Mouse (Mus musculus) liver, adult 2 months (tissue): ENCODE measurements around the gene Usp39. TPM values are rescaled to one million over a fixed set of nuclear protein-coding genes. Genes with fewer than 3 reads are reported as not detected.
A peak's percentile ranks its signal among the peaks of the same experiment; 100 is the strongest.

ENCODE experiments used
- DNase-seq: peaks from one replicate; pipeline ENCODE4 v3.0.0-alpha.2; 2011; ENCODE audit warnings: low read depth, low spot score; ENCODE audit errors: extremely low read depth
- H3K27ac ChIP-seq: fragments of 200-500 bp; replicated peaks from 2 replicates; pipeline ENCODE4 v1.5.1; 2012; ENCODE audit warnings: low read depth, mild to moderate bottlenecking, control low read depth, inconsistent platforms, low read length; ENCODE audit not compliant: insufficient read depth
- H3K27me3 ChIP-seq: fragments of 200-500 bp; 2 replicates; pipeline ENCODE4 v1.6.1; 2012; ENCODE audit warnings: mild to moderate bottlenecking, moderate library complexity, low read length, inconsistent platforms; ENCODE audit not compliant: control insufficient read depth, insufficient read depth
- H3K36me3 ChIP-seq: fragments of 200-500 bp; 2 replicates; pipeline ENCODE4 v1.6.1; 2012; ENCODE audit warnings: low read length, inconsistent platforms; ENCODE audit not compliant: control insufficient read depth, insufficient read depth
- H3K4me1 ChIP-seq: fragments of 200-500 bp; 2 replicates; pipeline ENCODE4 v1.6.1; 2011; ENCODE audit warnings: low read length; ENCODE audit not compliant: control insufficient read depth, insufficient read depth
- H3K4me3 ChIP-seq: fragments of 200-500 bp; 2 replicates; pipeline ENCODE4 v1.5.1; 2011; ENCODE audit warnings: low read depth, mild to moderate bottlenecking, control low read depth, low read length, moderate library complexity; ENCODE audit not compliant: insufficient read depth
- H3K79me2 ChIP-seq: fragments of 200-500 bp; 2 replicates; pipeline ENCODE4 v1.6.1; 2012; ENCODE audit warnings: inconsistent platforms, mild to moderate bottlenecking, low read length, moderate library complexity; ENCODE audit not compliant: control insufficient read depth, insufficient read depth
- H3K9ac ChIP-seq: fragments of 200-500 bp; 2 replicates; pipeline ENCODE4 v1.6.1; 2012; ENCODE audit warnings: low read depth, mild to moderate bottlenecking, control low read depth, inconsistent platforms, low read length
- CTCF ChIP-seq: fragments of 200-500 bp; IDR thresholded peaks from 2 replicates; pipeline ENCODE4 v1.5.1; 2011; ENCODE audit warnings: low read depth, low read length, control low read depth
- POLR2A ChIP-seq: fragments of 200-500 bp; IDR thresholded peaks from 2 replicates; pipeline ENCODE4 v1.6.1; 2011; ENCODE audit warnings: low read length, control low read depth; ENCODE audit not compliant: insufficient read depth; ENCODE audit errors: extremely low read depth
- WGBS: fragments of 180-500 bp; shearing (Covaris S2); methylation state at CpG from one replicate; pipeline ENCODE4 v1.1.7; 2018; 5-methylcytosine and 5-hydroxymethylcytosine counted together
- polyA plus RNA-seq: library from polyadenylated mRNA; depleted of rRNA; stranded (reverse); fragments of >200 nt; gene quantifications from 2 replicates; pipeline ENCODE4 v1.2.3, GENCODE M21; 2012
- total RNA-seq: library from RNA; depleted of rRNA; stranded (reverse); fragments of >200 nt; gene quantifications from 2 replicates; pipeline ENCODE4 v1.2.3, GENCODE M21; 2014

Usp39 gene
- total and polyA plus RNA-seq, 2 experiments = 10.5 to 15.2 TPM

DNA sequence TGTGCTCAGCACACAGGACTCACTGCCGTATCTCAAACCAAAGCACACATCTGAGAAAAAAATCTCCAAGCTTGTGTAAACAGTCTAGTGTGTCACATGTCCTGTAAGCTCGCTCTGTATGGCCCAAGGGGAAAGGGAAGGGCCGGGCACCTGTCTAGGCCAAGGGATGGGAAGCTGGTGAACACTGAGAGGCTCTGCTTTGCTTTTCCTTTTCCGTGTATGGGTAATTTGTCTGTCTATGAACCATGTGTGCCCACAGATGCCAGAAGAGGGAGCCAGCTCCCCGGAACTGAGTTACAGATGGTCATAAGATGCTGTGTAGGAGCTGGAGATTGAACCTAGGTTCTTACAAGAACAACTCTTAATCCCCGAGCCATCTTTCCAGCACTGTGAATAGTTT lies 18.7 kb downstream of the Usp39 start:
- WGBS = 57% methylated on average over 6 of the region's 6 CpGs
- peaks cover 69% of the 10 kb centered on the region for H3K36me3 ChIP-seq
- DNase-seq = peak; percentile 57

DNA sequence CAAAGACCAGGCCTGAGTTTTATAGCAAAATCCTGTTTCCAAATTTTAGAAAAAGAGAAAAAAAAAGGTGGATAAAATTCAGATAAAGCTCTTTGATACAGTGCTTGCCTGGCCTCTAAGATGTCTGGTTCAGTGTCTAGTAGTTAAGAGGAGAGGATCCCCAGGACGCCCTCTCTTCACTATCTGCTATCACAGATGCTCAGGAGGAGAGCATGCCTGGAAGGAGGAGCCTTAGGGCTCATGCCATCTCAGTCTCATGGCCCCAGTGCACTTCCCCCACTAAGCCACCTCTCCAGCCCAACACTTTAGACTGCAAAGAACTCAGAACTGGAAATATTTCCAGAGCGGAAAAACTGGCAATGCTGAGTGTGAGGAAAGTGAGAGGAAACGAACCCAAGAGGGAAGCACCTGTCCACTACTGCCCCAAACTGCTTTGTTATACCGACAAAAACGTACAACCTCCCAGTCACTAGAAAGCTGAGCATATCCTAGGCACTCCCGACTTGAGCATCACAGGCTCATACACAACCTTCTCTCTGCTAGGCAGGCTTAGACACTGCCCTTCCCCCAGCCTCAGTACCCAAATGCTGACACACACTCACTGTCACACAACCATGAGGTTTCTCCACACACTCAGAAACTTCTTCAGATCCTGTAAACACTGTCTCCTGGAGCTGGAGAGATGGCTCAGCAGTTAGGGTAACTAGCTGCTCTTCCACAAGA lies 21.0 kb downstream of the Usp39 start:
- TF ChIP-seq CTCF (no peak), POLR2A (no peak)
- DNase-seq = no peak
- Histone ChIP-seq H3K9ac (no peak overlapping the region), H3K36me3 (peaks cover 79% of the 10 kb centered on the region), H3K27ac (no peak overlapping the region), H3K79me2 (no peaks in the 10 kb centered on the region), H3K4me1 (no peaks in the 10 kb centered on the region), H3K27me3 (no peaks in the 10 kb centered on the region), H3K4me3 (no peak overlapping the region)
- WGBS = 96% methylated on average over 6 of the region's 6 CpGs

More for the DNA sequence above, 18.7 kb downstream of the Usp39 start:
- H3K79me2 ChIP-seq = no peaks in the 10 kb centered on the region
- no peaks in the 10 kb centered on the region for H3K27me3 ChIP-seq
- TF ChIP-seq POLR2A (no peak), CTCF (peak; percentile 59; the same call in 1 of the 2 replicates)
- no peaks in the 10 kb centered on the region for H3K4me1 ChIP-seq
- no peak overlapping the region for H3K4me3 ChIP-seq
- no peak overlapping the region for H3K27ac ChIP-seq
- no peak overlapping the region for H3K9ac ChIP-seq

DNA sequence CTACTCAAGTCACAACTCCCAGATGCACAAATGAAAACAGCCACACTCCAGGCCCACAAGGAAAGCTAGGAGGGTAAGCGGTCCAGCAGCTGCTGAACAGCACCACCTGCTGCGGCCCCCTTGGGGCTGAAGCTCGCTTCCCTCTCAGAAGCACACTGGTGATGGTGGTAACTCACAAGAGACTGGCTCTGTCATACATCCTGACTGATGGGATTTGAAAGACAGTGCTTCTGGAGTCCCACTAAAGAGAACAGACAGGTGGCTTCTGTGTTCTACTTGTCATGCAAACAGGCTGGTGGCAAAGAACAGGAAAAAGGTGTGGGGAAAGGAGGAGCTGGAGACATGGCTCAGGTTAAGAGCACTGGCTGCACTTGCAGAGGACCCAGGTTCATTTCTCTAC lies 22.0 kb downstream of the Usp39 start:
- peaks cover 75% of the 10 kb centered on the region for H3K36me3 ChIP-seq
- H3K27me3 ChIP-seq = no peaks in the 10 kb centered on the region
- H3K27ac ChIP-seq = no peak overlapping the region
- 99% methylated on average over 3 of the region's 3 CpGs for WGBS
- no peaks in the 10 kb centered on the region for H3K79me2 ChIP-seq
- no peak overlapping the region for H3K4me3 ChIP-seq
- H3K4me1 ChIP-seq = no peaks in the 10 kb centered on the region
- no peak for DNase-seq
- no peak for TF ChIP-seq POLR2A
- TF ChIP-seq CTCF = no peak
- H3K9ac ChIP-seq = no peak overlapping the region

DNA sequence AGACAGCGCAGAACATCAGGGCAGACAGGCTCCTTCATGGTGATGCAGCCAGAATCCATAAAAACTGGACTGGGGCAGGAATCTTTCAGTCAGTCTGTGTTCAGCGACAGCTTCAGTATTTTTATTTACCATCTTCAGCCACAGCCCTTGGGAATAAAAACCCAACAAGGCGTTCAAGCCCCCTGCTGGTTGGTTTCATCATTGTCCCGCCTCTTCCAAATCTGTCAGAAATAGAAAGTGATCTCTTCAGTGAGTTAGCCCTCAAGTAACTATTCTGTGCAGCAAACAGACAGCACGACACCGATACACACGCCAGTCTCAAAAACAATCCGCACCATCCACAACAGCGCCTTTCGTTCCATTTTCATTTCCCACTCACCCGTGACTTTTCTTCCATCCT lies 26.0 kb downstream of the Usp39 start:
- 80% methylated on average over 11 of the region's 11 CpGs for WGBS
- Histone ChIP-seq H3K27me3 (no peaks in the 10 kb centered on the region), H3K9ac (no peak overlapping the region), H3K27ac (no peak overlapping the region), H3K4me1 (no peaks in the 10 kb centered on the region), H3K4me3 (no peak overlapping the region), H3K36me3 (peaks cover 57% of the 10 kb centered on the region), H3K79me2 (no peaks in the 10 kb centered on the region)
- peak; percentile 30 for DNase-seq
- TF ChIP-seq POLR2A = no peak
- no peak; the same call in 1 of the 2 replicates for TF ChIP-seq CTCF

DNA sequence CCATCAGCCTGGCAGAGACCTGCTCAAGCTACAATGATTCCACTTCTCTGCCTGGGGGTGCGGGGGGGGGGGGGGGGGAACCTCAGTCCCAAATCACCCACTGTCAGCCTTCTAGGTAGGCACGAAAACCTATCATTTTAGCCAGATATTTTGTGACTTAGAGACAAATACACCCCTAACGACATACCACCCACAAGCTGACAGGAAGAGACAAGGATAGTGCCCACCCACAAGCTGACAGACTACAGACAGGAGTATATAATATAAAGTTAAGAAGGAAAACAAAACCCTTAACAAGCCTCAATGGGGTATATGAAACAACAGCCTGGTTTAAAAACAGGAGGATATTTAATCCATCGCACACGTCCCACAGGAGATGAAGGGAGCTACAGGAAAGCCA lies 26.5 kb downstream of the Usp39 start:
- H3K79me2 ChIP-seq = no peaks in the 10 kb centered on the region
- TF ChIP-seq CTCF (no peak), POLR2A (no peak)

DNA sequence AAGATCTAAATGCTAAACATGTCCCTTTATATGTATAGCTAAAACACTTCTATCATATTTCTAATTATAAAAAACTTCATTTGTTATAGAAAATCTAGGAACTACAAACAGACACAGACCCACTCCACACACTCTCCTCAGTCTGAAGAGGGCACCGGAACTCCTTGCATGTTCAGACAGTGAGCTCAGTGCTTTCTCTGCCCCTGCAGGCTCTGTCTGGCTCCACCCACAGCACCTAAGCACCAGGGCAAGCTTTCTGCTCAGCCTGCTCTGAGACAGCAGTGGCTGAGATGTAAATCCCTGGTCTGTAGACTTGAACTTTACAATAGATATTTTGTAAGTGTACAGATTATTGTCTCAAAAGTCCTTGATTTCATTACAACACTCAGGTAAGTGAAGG lies 28.9 kb downstream of the Usp39 start:
- no peaks in the 10 kb centered on the region for H3K4me1 ChIP-seq
- 91% methylated on average over 1 of the region's 1 CpGs for WGBS
- H3K4me3 ChIP-seq = no peak overlapping the region
- TF ChIP-seq CTCF (no peak), POLR2A (no peak)
- H3K79me2 ChIP-seq = no peaks in the 10 kb centered on the region
- no peaks in the 10 kb centered on the region for H3K27me3 ChIP-seq
- H3K9ac ChIP-seq = no peak overlapping the region
- DNase-seq = no peak
- no peak overlapping the region for H3K27ac ChIP-seq
- peaks cover 38% of the 10 kb centered on the region for H3K36me3 ChIP-seq

More for the DNA sequence above, 26.5 kb downstream of the Usp39 start:
- peaks cover 54% of the 10 kb centered on the region for H3K36me3 ChIP-seq
- no peaks in the 10 kb centered on the region for H3K4me1 ChIP-seq
- no peak for DNase-seq
- 84% methylated on average over 5 of the region's 5 CpGs for WGBS
- H3K27ac ChIP-seq = no peak overlapping the region
- no peak overlapping the region for H3K4me3 ChIP-seq
- no peaks in the 10 kb centered on the region for H3K27me3 ChIP-seq
- no peak overlapping the region for H3K9ac ChIP-seq
